Mouse (Mus musculus) neural tube, embryonic 12.5 days (tissue): Measurements from ENCODE around the gene Cenpa. TPM values are rescaled to one million over a fixed set of nuclear protein-coding genes. Genes with fewer than 3 reads are reported as not detected.

ENCODE experiments used
- ATAC-seq: fragments of 200-750 bp; cut with Nextera tagmentation; 2 replicates; pipeline ENCODE4 v1.8.0; 2017; ENCODE audit warnings: low read depth, mild to moderate bottlenecking, moderate TSS enrichment, moderate library complexity; ENCODE audit not compliant: low FRiP score
- H3K27ac ChIP-seq: fragments of 300-500 bp; sonication (generic); 2 replicates; pipeline ENCODE4 v1.5.1; 2016
- H3K27me3 ChIP-seq: fragments of 300-500 bp; sonication (generic); replicated peaks from 2 replicates; pipeline ENCODE4 v1.6.1; 2016; ENCODE audit warnings: mild to moderate bottlenecking
- H3K36me3 ChIP-seq: fragments of 300-500 bp; sonication (generic); 2 replicates; pipeline ENCODE4 v1.6.1; 2016; ENCODE audit warnings: mild to moderate bottlenecking
- H3K4me1 ChIP-seq: fragments of 300-500 bp; sonication (generic); 2 replicates; pipeline ENCODE4 v1.6.1; 2016
- H3K4me2 ChIP-seq: fragments of 300-500 bp; sonication (generic); replicated peaks from 2 replicates; pipeline ENCODE4 v1.6.1; 2016; ENCODE audit warnings: mild to moderate bottlenecking
- H3K4me3 ChIP-seq: fragments of 300-500 bp; sonication (generic); 2 replicates; pipeline ENCODE4 v1.5.1; 2016
- H3K9ac ChIP-seq: fragments of 300-500 bp; sonication (generic); 2 replicates; pipeline ENCODE4 v1.6.1; 2016; ENCODE audit warnings: mild to moderate bottlenecking
- H3K9me3 ChIP-seq: fragments of 300-500 bp; sonication (generic); 2 replicates; pipeline ENCODE4 v1.6.1; 2016; ENCODE audit warnings: mild to moderate bottlenecking
- WGBS: fragments of 180-500 bp; shearing (Covaris S2); methylation state at CpG from one replicate; pipeline ENCODE4 v1.1.7; 2016; 5-methylcytosine and 5-hydroxymethylcytosine counted together
- polyA plus RNA-seq: library from polyadenylated mRNA; unstranded; fragments of >200 nt; fragmentation: Nextera tagmentation; extraction: Ambion mirVana; gene quantifications from 2 replicates; pipeline ENCODE4 v1.2.1, GENCODE M21; 2016

Cenpa gene
- polyA plus RNA-seq, 1 experiment from 2014 or later, result 210 TPM

GRCm38 (mm10) chr5:30649558-30649957 is 17.0 kb upstream of the Cenpa start:
- H3K4me3 ChIP-seq, result no peak overlapping the region
- no peak overlapping the region for H3K9ac ChIP-seq
- no peaks in the 10 kb centered on the region for H3K9me3 ChIP-seq
- peaks cover 15% of the 10 kb centered on the region for H3K4me1 ChIP-seq
- no peak overlapping the region for H3K27ac ChIP-seq
- 78% methylated on average over 4 of the region's 4 CpGs for WGBS
- ATAC-seq, result no peak
- H3K27me3 ChIP-seq, result no peaks in the 10 kb centered on the region
- H3K36me3 ChIP-seq, result peaks cover 15% of the 10 kb centered on the region
- H3K4me2 ChIP-seq, result no peak overlapping the region

- no peak overlapping the region for H3K9ac ChIP-seq
- no peaks in the 10 kb centered on the region for H3K9me3 ChIP-seq
- H3K27ac ChIP-seq, result no peak overlapping the region
- ATAC-seq, result no peak
- H3K4me2 ChIP-seq, result no peak overlapping the region
- H3K4me1 ChIP-seq, result peaks cover 15% of the 10 kb centered on the region
- 86% methylated on average over 3 of the region's 3 CpGs for WGBS
- H3K36me3 ChIP-seq, result peaks cover 26% of the 10 kb centered on the region
- no peak overlapping the region for H3K4me3 ChIP-seq
- no peaks in the 10 kb centered on the region for H3K27me3 ChIP-seq
These were observed 15.8 kb upstream of the Cenpa start for GRCm38 (mm10) chr5:30650756-30651155.

- Histone ChIP-seq H3K4me3 (no peak overlapping the region), H3K4me1 (peaks cover 15% of the 10 kb centered on the region), H3K9me3 (no peaks in the 10 kb centered on the region), H3K36me3 (peaks cover 34% of the 10 kb centered on the region), H3K9ac (no peak overlapping the region), H3K27ac (no peak overlapping the region), H3K27me3 (no peaks in the 10 kb centered on the region), H3K4me2 (no peak overlapping the region)
- no peak for ATAC-seq
- WGBS, result 88% methylated on average over 3 of the region's 3 CpGs
These were observed 15.0 kb upstream of the Cenpa start for GRCm38 (mm10) chr5:30651554-30651953.

- peaks cover 51% of the 10 kb centered on the region for H3K36me3 ChIP-seq
- no peak overlapping the region for H3K9ac ChIP-seq
- peaks cover 9% of the 10 kb centered on the region for H3K4me1 ChIP-seq
- 90% methylated on average over 6 of the region's 6 CpGs for WGBS
- H3K4me2 ChIP-seq, result no peak overlapping the region
- no peak overlapping the region for H3K4me3 ChIP-seq
- H3K9me3 ChIP-seq, result no peaks in the 10 kb centered on the region
- no peaks in the 10 kb centered on the region for H3K27me3 ChIP-seq
- no peak for ATAC-seq
- H3K27ac ChIP-seq, result no peak overlapping the region
These were observed 13.3 kb upstream of the Cenpa start for GRCm38 (mm10) chr5:30653246-30653645.

GRCm38 (mm10) chr5:30655042-30655441 is 11.5 kb upstream of the Cenpa start:
- no peak overlapping the region for H3K4me2 ChIP-seq
- H3K27me3 ChIP-seq, result no peaks in the 10 kb centered on the region
- H3K4me3 ChIP-seq, result no peak overlapping the region
- WGBS, result 89% methylated on average over 8 of the region's 8 CpGs
- H3K4me1 ChIP-seq, result no peaks in the 10 kb centered on the region
- H3K9me3 ChIP-seq, result no peaks in the 10 kb centered on the region
- H3K27ac ChIP-seq, result no peak overlapping the region
- ATAC-seq, result no peak
- no peak overlapping the region for H3K9ac ChIP-seq
- H3K36me3 ChIP-seq, result peaks cover 59% of the 10 kb centered on the region

- Histone ChIP-seq H3K9me3 (no peaks in the 10 kb centered on the region), H3K36me3 (peaks cover 59% of the 10 kb centered on the region), H3K4me1 (no peaks in the 10 kb centered on the region), H3K4me3 (no peak overlapping the region), H3K27me3 (no peaks in the 10 kb centered on the region), H3K27ac (no peak overlapping the region), H3K4me2 (no peak overlapping the region), H3K9ac (no peak overlapping the region)
- ATAC-seq, result no peak
- WGBS, result 93% methylated on average over 6 of the region's 6 CpGs
These were observed 10.9 kb upstream of the Cenpa start for GRCm38 (mm10) chr5:30655526-30656195.

- no peak overlapping the region for H3K4me3 ChIP-seq
- no peak overlapping the region for H3K9ac ChIP-seq
- H3K4me1 ChIP-seq, result no peaks in the 10 kb centered on the region
- ATAC-seq, result no peak
- 76% methylated on average over 4 of the region's 4 CpGs for WGBS
- H3K27ac ChIP-seq, result no peak overlapping the region
- H3K27me3 ChIP-seq, result no peaks in the 10 kb centered on the region
- no peaks in the 10 kb centered on the region for H3K9me3 ChIP-seq
- peaks cover 45% of the 10 kb centered on the region for H3K36me3 ChIP-seq
- no peak overlapping the region for H3K4me2 ChIP-seq
These were observed 7.5 kb upstream of the Cenpa start for GRCm38 (mm10) chr5:30659042-30659441.

- no peaks in the 10 kb centered on the region for H3K9me3 ChIP-seq
- H3K36me3 ChIP-seq, result peaks cover 37% of the 10 kb centered on the region
- no peaks in the 10 kb centered on the region for H3K27me3 ChIP-seq
- no peak overlapping the region for H3K4me2 ChIP-seq
- no peaks in the 10 kb centered on the region for H3K4me1 ChIP-seq
- H3K4me3 ChIP-seq, result no peak overlapping the region
- no peak overlapping the region for H3K9ac ChIP-seq
- H3K27ac ChIP-seq, result no peak overlapping the region
- ATAC-seq, result no peak
- 77% methylated on average over 1 of the region's 1 CpGs for WGBS
These were observed 6.3 kb upstream of the Cenpa start for GRCm38 (mm10) chr5:30660278-30660677.

- no peak overlapping the region for H3K9ac ChIP-seq
- H3K9me3 ChIP-seq, result no peaks in the 10 kb centered on the region
- no peak overlapping the region for H3K4me3 ChIP-seq
- H3K36me3 ChIP-seq, result peaks cover 32% of the 10 kb centered on the region
- H3K4me1 ChIP-seq, result no peaks in the 10 kb centered on the region; the same call in 1 of the 2 replicates
- no peak for ATAC-seq
- no peak overlapping the region for H3K27ac ChIP-seq
- no peak overlapping the region for H3K4me2 ChIP-seq
- 96% methylated on average over 5 of the region's 5 CpGs for WGBS
- no peaks in the 10 kb centered on the region for H3K27me3 ChIP-seq
These were observed 5.8 kb upstream of the Cenpa start for GRCm38 (mm10) chr5:30660813-30661212.

- Histone ChIP-seq H3K4me2 (no peak overlapping the region), H3K9ac (no peak overlapping the region), H3K36me3 (peaks cover 6% of the 10 kb centered on the region), H3K9me3 (no peaks in the 10 kb centered on the region), H3K27ac (no peak overlapping the region), H3K4me1 (peaks cover 11% of the 10 kb centered on the region), H3K4me3 (no peak overlapping the region), H3K27me3 (no peaks in the 10 kb centered on the region)
- WGBS, result 92% methylated on average over 9 of the region's 9 CpGs
- ATAC-seq, result no peak
These were observed 1.2 kb upstream of the Cenpa start for GRCm38 (mm10) chr5:30665360-30665759.

GRCm38 (mm10) chr5:30665968-30666367 is 609 bp upstream of the Cenpa start:
- peaks cover 11% of the 10 kb centered on the region for H3K4me1 ChIP-seq
- 70% methylated on average over 6 of the region's 6 CpGs for WGBS
- no peak overlapping the region for H3K27ac ChIP-seq
- H3K9me3 ChIP-seq, result no peaks in the 10 kb centered on the region
- H3K27me3 ChIP-seq, result no peaks in the 10 kb centered on the region
- H3K4me3 ChIP-seq, result no peak overlapping the region
- H3K9ac ChIP-seq, result no peak overlapping the region
- ATAC-seq, result no peak
- H3K4me2 ChIP-seq, result peak overlapping the region; percentile 79
- peaks cover 12% of the 10 kb centered on the region for H3K36me3 ChIP-seq

- under 1% methylated on average over 13 of the region's 13 CpGs for WGBS
- Histone ChIP-seq H3K9ac (peak overlapping the region; percentile 72), H3K4me2 (peak overlapping the region; percentile 79), H3K27me3 (no peaks in the 10 kb centered on the region), H3K36me3 (peaks cover 22% of the 10 kb centered on the region), H3K4me3 (peak overlapping the region; percentile 77), H3K9me3 (no peaks in the 10 kb centered on the region), H3K27ac (no peak overlapping the region), H3K4me1 (peaks cover 11% of the 10 kb centered on the region)
- no peak for ATAC-seq
These were observed 638 bp downstream of the Cenpa start for GRCm38 (mm10) chr5:30667215-30667614.

GRCm38 (mm10) chr5:30667686-30668085 is 1.1 kb downstream of the Cenpa start:
- WGBS, result 16% methylated on average over 3 of the region's 3 CpGs
- H3K9ac ChIP-seq, result peak overlapping the region; percentile 72
- no peaks in the 10 kb centered on the region for H3K27me3 ChIP-seq
- H3K36me3 ChIP-seq, result peaks cover 27% of the 10 kb centered on the region
- H3K9me3 ChIP-seq, result no peaks in the 10 kb centered on the region
- H3K27ac ChIP-seq, result no peak overlapping the region
- H3K4me2 ChIP-seq, result peak overlapping the region; percentile 79
- H3K4me3 ChIP-seq, result peak overlapping the region; percentile 77
- ATAC-seq, result no peak
- peaks cover 11% of the 10 kb centered on the region for H3K4me1 ChIP-seq
